Mouse (Mus musculus): ENCODE measurements around the gene Cfap77.

GRCm38 (mm10) chr2:28882047-28882446 lies 172.8 kb downstream of the Cfap77 start:
- TF ChIP-seq POLR2A (IDR thresholded peaks at IDR 0.05; ENCODE audit: control insufficient read depth, low read depth, low read length), result no peak
- no peak for TF ChIP-seq CTCF (IDR thresholded peaks at IDR 0.05; ENCODE audit: control insufficient read depth, insufficient read depth, insufficient replicate concordance, low read depth, low read length)
